Mouse (Mus musculus): ENCODE data around the gene Dnajb14.
A peak's percentile ranks its signal among the peaks of the same experiment; 100 is the strongest.
"Not testable (repeated sequence)": the region's sequence is repeated elsewhere in the genome, so short reads cannot be mapped to it uniquely, and the experiment has no call there.

Dnajb14 gene

GRCm38 (mm10) chr3:137917694-137918171 is 50.3 kb downstream of the Dnajb14 start:
- no peak for DNase-seq (ENCODE audit: low spot score in 2 of 2)

- DNase-seq (ENCODE audit: low spot score in 2 of 2), result peak; percentile 84 to 87
Observed at GRCm38 (mm10) chr3:137918172-137918931, 50.9 kb downstream of the Dnajb14 start, which contains the start of gene Lamtor3. Gene Lamtor3, plus strand, starts transcription at chr3:137918506.

GRCm38 (mm10) chr3:137918932-137919311 is 51.4 kb downstream of the Dnajb14 start:
- no peak for DNase-seq (ENCODE audit: low spot score in 2 of 2)

- DNase-seq (ENCODE audit: low spot score in 2 of 2), result no peak
Observed at GRCm38 (mm10) chr3:137919398-137919797, 51.9 kb downstream of the Dnajb14 start.

- no peak for DNase-seq (ENCODE audit: low spot score in 2 of 2)
Observed at GRCm38 (mm10) chr3:137920594-137920993, 53.1 kb downstream of the Dnajb14 start.

- DNase-seq (ENCODE audit: low spot score in 2 of 2), result no peak
Observed at GRCm38 (mm10) chr3:137927010-137927409, 59.5 kb downstream of the Dnajb14 start.

- no peak for DNase-seq (ENCODE audit: low spot score in 2 of 2)
Observed at GRCm38 (mm10) chr3:137929940-137930339, 62.5 kb downstream of the Dnajb14 start.

- no peak for DNase-seq (ENCODE audit: low spot score in 2 of 2)
Observed at GRCm38 (mm10) chr3:137932748-137933147, 65.3 kb downstream of the Dnajb14 start.

- DNase-seq (ENCODE audit: low spot score in 2 of 2), result no peak
Observed at GRCm38 (mm10) chr3:137933986-137934385, 66.5 kb downstream of the Dnajb14 start.

- no peak for DNase-seq (ENCODE audit: low spot score in 2 of 2)
Observed at GRCm38 (mm10) chr3:137935570-137936525, 68.4 kb downstream of the Dnajb14 start.

- no peak for DNase-seq (ENCODE audit: low spot score in 2 of 2)
Observed at GRCm38 (mm10) chr3:137936541-137936940, 69.1 kb downstream of the Dnajb14 start.

- DNase-seq (ENCODE audit: low spot score in 2 of 2), result no peak
Observed at GRCm38 (mm10) chr3:137938608-137939007, 71.1 kb downstream of the Dnajb14 start.

GRCm38 (mm10) chr3:137940757-137941156 is 73.3 kb downstream of the Dnajb14 start:
- DNase-seq (ENCODE audit: low spot score in 2 of 2), result peak; percentile 27 to 53

- DNase-seq (ENCODE audit: low spot score in 2 of 2), result no peak
Observed at GRCm38 (mm10) chr3:137941555-137941954, 74.1 kb downstream of the Dnajb14 start.

- no peak for DNase-seq (ENCODE audit: low spot score in 2 of 2)
Observed at GRCm38 (mm10) chr3:137942098-137942622, 74.7 kb downstream of the Dnajb14 start.

GRCm38 (mm10) chr3:137943737-137944154 is 76.3 kb downstream of the Dnajb14 start:
- DNase-seq (ENCODE audit: low spot score in 2 of 2), result no peak

GRCm38 (mm10) chr3:137946827-137947226 is 79.4 kb downstream of the Dnajb14 start:
- DNase-seq (ENCODE audit: low spot score in 2 of 2), result no peak

GRCm38 (mm10) chr3:137947525-137947924 is 80.0 kb downstream of the Dnajb14 start:
- peak; percentile 64 to 66 for DNase-seq (ENCODE audit: low spot score in 2 of 2)

- DNase-seq (ENCODE audit: low spot score in 2 of 2), result peak; percentile 51
Observed at GRCm38 (mm10) chr3:137950191-137950885, 82.9 kb downstream of the Dnajb14 start.

GRCm38 (mm10) chr3:137951302-137951701 is 83.8 kb downstream of the Dnajb14 start:
- not testable (repeated sequence) for DNase-seq (ENCODE audit: low spot score in 2 of 2)

- DNase-seq (ENCODE audit: low spot score in 2 of 2), result no peak
Observed at GRCm38 (mm10) chr3:137951819-137952218, 84.3 kb downstream of the Dnajb14 start.

Measured in spleen, postnatal 36 days (tissue).